Mouse (Mus musculus) lung, embryonic 15.5 days (tissue): Measurements from ENCODE around the gene Fgf22. TPM values are rescaled to one million over a fixed set of nuclear protein-coding genes. Genes with fewer than 3 reads are reported as not detected.

Source experiments
- ATAC-seq: fragments of 200-750 bp; cut with Nextera tagmentation; 2 replicates; pipeline ENCODE4 v1.8.0; 2017; ENCODE audit warnings: moderate number of reproducible peaks, borderline replicate concordance; ENCODE audit not compliant: low FRiP score, low TSS enrichment; ENCODE audit errors: extremely low read depth
- H3K27ac ChIP-seq: fragments of 300-500 bp; sonication (generic); 2 replicates; pipeline ENCODE4 v1.5.1; 2015; ENCODE audit warnings: moderate library complexity, mild to moderate bottlenecking, inconsistent platforms
- H3K27me3 ChIP-seq: fragments of 300-500 bp; sonication (generic); 2 replicates; pipeline ENCODE4 v1.6.1; 2015; ENCODE audit warnings: inconsistent platforms
- H3K36me3 ChIP-seq: fragments of 300-500 bp; sonication (generic); 2 replicates; pipeline ENCODE4 v1.6.1; 2015; ENCODE audit warnings: inconsistent platforms
- H3K4me1 ChIP-seq: fragments of 300-500 bp; sonication (generic); 2 replicates; pipeline ENCODE4 v1.6.1; 2015; ENCODE audit warnings: inconsistent platforms
- H3K4me2 ChIP-seq: fragments of 300-500 bp; sonication (generic); 2 replicates; pipeline ENCODE4 v1.6.1; 2015; ENCODE audit warnings: inconsistent platforms, mild to moderate bottlenecking, moderate library complexity
- H3K4me3 ChIP-seq: fragments of 300-500 bp; sonication (generic); 2 replicates; pipeline ENCODE4 v1.5.1; 2015; ENCODE audit warnings: mild to moderate bottlenecking, inconsistent platforms
- H3K9ac ChIP-seq: fragments of 300-500 bp; sonication (generic); 2 replicates; pipeline ENCODE4 v1.6.1; 2015; ENCODE audit warnings: inconsistent platforms
- H3K9me3 ChIP-seq: fragments of 300-500 bp; sonication (generic); 2 replicates; pipeline ENCODE4 v1.6.1; 2016; ENCODE audit warnings: inconsistent platforms
- WGBS: fragments of 180-500 bp; shearing (Covaris S2); methylation state at CpG from one replicate; pipeline ENCODE4 v1.1.7; 2015; 5-methylcytosine and 5-hydroxymethylcytosine counted together
- polyA plus RNA-seq: library from polyadenylated mRNA; unstranded; fragments of >200 nt; fragmentation: Nextera tagmentation; extraction: Ambion mirVana; gene quantifications from 2 replicates; pipeline ENCODE4 v1.2.1, GENCODE M21; 2015

The Fgf22 gene
- polyA plus RNA-seq, 1 experiment from 2014 or later = 0.12 TPM

DNA sequence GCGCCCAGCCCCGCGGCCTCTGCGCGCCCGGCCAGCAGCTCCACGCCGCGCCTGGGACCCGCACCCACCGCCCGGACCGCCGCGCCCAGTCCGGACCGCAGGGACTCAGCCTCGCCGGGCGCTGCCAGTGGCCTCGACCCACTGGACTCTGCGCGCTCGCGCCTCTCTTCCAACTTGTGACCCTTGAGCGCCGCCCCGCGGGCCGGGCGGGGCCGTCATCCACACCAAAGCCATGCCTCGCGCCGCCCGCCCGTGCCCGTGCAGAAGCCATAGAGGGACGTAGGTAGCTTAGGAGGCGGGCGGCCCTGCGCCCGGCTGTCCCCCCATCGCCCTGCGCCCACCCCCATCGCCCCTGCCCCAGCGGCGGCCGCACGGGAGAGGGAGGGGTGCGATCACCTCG lies 19.5 kb upstream of the Fgf22 start:
- peak; percentile 12; the same call in 1 of the 2 replicates for ATAC-seq
- no peak overlapping the region for H3K4me3 ChIP-seq
- 37% methylated on average over 52 of the region's 52 CpGs for WGBS
- peak overlapping the region; percentile 10; the same call in 1 of the 2 replicates for H3K4me2 ChIP-seq
- H3K36me3 ChIP-seq = peaks cover 63% of the 10 kb centered on the region
- H3K9me3 ChIP-seq = peaks cover 29% of the 10 kb centered on the region
- H3K27ac ChIP-seq = no peak overlapping the region
- no peaks in the 10 kb centered on the region for H3K27me3 ChIP-seq
- H3K4me1 ChIP-seq = no peaks in the 10 kb centered on the region
- no peak overlapping the region for H3K9ac ChIP-seq

DNA sequence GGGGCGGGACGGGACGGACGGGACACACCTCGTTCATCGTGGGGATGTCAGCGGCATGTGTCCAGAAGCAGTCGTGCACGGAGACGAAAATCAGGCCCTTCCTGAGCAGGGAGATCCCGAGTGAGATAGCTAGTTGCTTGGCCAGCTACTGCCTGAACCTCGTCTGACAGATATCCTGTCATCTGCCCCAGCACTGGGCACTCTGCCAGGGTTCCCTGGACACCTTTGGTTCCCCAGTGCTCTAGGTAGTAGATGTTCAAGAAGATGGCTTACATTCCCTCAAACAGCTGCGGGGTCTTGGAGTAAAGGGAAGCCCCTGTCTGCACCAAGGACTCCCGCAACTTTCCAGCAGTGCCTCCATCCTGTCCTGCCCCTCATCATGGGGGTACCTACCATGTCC lies 18.2 kb upstream of the Fgf22 start:
- H3K27me3 ChIP-seq = no peaks in the 10 kb centered on the region
- H3K4me1 ChIP-seq = no peaks in the 10 kb centered on the region
- no peak overlapping the region for H3K9ac ChIP-seq
- H3K9me3 ChIP-seq = peaks cover 29% of the 10 kb centered on the region
- no peak overlapping the region for H3K4me2 ChIP-seq
- ATAC-seq = no peak
- WGBS = 82% methylated on average over 14 of the region's 14 CpGs
- H3K4me3 ChIP-seq = no peak overlapping the region
- H3K36me3 ChIP-seq = peaks cover 77% of the 10 kb centered on the region
- H3K27ac ChIP-seq = no peak overlapping the region

DNA sequence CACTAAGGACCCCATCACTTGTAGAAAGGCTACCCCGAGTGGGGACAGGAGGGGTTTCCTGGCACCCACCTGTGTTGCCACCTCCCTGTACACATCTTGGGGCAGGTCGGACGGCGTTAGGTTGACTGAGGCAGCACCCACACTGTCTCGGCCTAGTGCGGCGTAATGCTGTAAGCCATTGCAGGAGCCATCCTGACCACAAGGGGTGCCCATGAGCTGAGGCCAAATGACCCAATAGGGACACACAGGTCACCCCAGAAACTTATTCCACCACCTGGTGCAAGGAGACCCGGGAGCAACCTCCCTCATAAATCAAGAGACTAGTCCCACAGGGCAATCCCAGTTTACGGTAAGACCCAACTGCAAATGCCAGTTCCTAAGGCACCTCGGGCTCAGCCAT lies 16.6 kb upstream of the Fgf22 start:
- Histone ChIP-seq H3K4me1 (no peaks in the 10 kb centered on the region), H3K4me2 (no peak overlapping the region), H3K9ac (no peak overlapping the region), H3K27me3 (no peaks in the 10 kb centered on the region), H3K4me3 (no peak overlapping the region), H3K36me3 (peaks cover 91% of the 10 kb centered on the region), H3K9me3 (peaks cover 29% of the 10 kb centered on the region), H3K27ac (no peak overlapping the region)
- 88% methylated on average over 10 of the region's 10 CpGs for WGBS
- no peak for ATAC-seq

DNA sequence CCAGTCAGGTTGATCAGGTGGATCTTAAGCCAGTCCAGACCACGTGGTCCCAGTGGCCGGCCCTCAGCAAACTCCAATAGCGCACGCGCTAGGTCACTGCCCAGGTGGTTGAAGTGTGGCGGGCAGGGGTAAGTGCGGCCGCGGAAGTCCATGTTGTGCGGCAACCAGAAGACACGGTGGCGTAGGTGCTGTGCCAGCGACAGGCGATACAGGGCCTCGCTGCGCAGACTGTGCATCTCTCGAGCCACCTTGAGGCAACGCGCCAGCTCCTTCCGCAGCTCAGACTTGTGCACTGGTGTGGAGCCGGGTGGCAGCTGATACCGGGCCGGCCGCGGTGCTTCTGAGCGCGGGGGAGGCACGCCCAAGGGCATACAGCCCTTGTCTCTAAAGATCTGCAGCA lies 15.6 kb upstream of the Fgf22 start:
- no peak overlapping the region for H3K4me2 ChIP-seq
- ATAC-seq = no peak
- 97% methylated on average over 28 of the region's 28 CpGs for WGBS
- H3K4me3 ChIP-seq = no peak overlapping the region
- H3K27me3 ChIP-seq = no peaks in the 10 kb centered on the region
- peaks cover 96% of the 10 kb centered on the region for H3K36me3 ChIP-seq
- no peak overlapping the region for H3K9ac ChIP-seq
- H3K27ac ChIP-seq = no peak overlapping the region
- H3K4me1 ChIP-seq = no peaks in the 10 kb centered on the region
- peaks cover 29% of the 10 kb centered on the region for H3K9me3 ChIP-seq

DNA sequence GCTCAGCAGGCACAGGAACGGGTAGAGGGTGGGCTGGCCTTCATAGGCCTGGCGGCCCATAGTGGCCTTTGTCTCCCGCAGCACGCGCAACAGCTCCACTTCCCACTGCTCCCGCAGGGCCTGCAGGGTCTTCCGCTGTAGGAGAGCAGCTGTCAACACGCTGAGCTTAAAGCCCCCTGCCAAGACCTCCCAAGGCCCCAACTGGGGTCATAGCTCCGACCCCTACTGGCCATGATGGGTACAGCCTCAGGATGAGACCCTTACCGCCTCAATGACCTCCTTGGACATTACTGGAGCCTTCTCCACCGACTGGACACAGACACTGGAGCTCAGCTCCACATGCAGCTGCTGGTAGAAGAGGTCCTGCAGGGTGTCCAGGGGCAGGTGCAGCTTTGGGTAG lies 14.0 kb upstream of the Fgf22 start:
- Histone ChIP-seq H3K9me3 (peaks cover 27% of the 10 kb centered on the region), H3K4me2 (no peak overlapping the region), H3K27ac (no peak overlapping the region), H3K4me3 (no peak overlapping the region), H3K4me1 (peaks cover 5% of the 10 kb centered on the region), H3K36me3 (peaks cover 85% of the 10 kb centered on the region), H3K27me3 (no peaks in the 10 kb centered on the region), H3K9ac (no peak overlapping the region)
- ATAC-seq = no peak
- 81% methylated on average over 11 of the region's 11 CpGs for WGBS

DNA sequence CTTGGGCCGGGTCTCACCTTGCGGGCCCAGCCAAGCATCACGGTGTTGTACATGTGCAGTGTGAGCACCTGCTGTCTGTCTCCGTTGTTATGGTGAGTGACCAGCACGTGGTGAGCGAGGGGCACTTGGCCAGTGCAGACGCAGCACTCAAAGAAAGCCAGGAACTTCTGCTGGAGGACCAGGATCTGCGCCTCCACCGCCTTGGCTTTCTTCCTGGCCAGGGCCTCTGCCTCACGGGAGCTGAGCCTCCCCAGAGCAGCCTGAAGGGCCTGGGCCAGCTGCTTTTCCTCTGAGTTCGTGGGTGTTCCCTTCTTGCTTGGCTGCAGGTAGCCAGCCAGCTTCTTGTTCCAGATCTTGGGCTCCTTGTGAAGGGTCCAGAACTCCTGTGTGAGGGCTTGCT lies 11.7 kb upstream of the Fgf22 start:
- Histone ChIP-seq H3K9me3 (peaks cover 22% of the 10 kb centered on the region), H3K9ac (no peak overlapping the region), H3K36me3 (peaks cover 62% of the 10 kb centered on the region), H3K27ac (no peak overlapping the region), H3K4me1 (peaks cover 12% of the 10 kb centered on the region), H3K4me3 (no peak overlapping the region), H3K27me3 (no peaks in the 10 kb centered on the region), H3K4me2 (no peak overlapping the region)
- ATAC-seq = no peak
- WGBS = 89% methylated on average over 11 of the region's 11 CpGs

DNA sequence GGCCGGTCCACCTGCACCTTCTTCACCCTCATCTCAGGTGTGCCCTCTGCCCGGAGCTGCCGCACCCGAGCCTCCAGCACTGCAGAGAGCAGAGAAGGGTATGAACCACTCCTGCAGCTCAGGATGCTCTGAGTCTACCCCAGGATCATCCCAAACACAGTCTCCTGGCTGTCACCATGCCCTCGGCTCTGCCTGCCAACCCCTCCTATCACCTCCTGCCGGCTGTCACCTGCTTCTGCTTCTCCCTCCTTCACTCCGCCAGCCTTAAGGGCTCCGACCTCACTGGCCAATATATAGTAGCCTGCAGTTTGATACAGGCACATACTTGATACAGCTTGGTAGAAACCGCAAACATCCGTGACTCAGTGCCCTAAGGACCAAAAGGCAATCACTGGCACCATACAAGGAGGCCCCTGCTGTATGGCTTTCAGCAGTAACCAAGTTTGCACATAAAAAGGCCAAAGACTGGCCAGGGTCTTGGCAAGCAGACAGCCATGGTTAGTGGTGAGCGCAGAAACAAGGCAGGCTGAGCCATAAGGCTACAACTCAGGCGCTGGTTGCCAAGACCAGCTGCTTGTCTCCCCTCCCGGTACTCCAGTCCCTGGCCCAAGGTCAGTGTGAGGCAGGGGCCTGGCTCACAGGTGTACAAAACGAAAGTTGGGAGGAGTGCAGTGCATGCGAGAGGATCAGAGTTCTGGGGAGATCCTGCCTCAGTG lies 11.1 kb upstream of the Fgf22 start:
- Histone ChIP-seq H3K9me3 (peaks cover 15% of the 10 kb centered on the region), H3K27ac (no peak overlapping the region), H3K9ac (no peak overlapping the region), H3K4me3 (no peak overlapping the region), H3K4me1 (peaks cover 12% of the 10 kb centered on the region), H3K27me3 (no peaks in the 10 kb centered on the region), H3K4me2 (no peak overlapping the region), H3K36me3 (peaks cover 56% of the 10 kb centered on the region)
- 91% methylated on average over 15 of the region's 15 CpGs for WGBS
- ATAC-seq = no peak

DNA sequence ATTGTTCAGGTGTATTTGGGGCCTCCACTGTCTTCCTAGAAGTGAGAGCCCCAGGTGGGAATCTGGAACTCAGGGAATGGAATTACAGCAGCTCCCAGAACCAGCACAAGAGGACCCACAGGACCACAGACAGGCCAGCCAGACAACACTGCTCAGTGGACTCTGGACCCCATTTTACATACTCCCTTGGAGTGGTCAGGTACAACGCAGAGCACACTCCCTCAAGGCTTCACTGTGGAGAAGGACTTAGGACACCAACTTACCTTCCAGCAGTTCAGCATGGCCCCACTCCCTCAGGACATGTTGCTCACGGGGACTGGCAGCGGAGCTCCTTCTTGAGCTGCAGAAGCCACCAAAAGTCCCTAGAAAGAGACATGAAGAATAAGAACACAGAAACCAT lies 9.5 kb upstream of the Fgf22 start:
- Histone ChIP-seq H3K27me3 (no peaks in the 10 kb centered on the region), H3K9ac (no peak overlapping the region), H3K9me3 (no peaks in the 10 kb centered on the region), H3K36me3 (peaks cover 40% of the 10 kb centered on the region), H3K4me1 (peaks cover 12% of the 10 kb centered on the region), H3K4me2 (peak overlapping the region; percentile 65), H3K27ac (no peak overlapping the region), H3K4me3 (peak overlapping the region; percentile 66; the same call in 1 of the 2 replicates)
- WGBS = 87% methylated on average over 3 of the region's 3 CpGs
- ATAC-seq = no peak

DNA sequence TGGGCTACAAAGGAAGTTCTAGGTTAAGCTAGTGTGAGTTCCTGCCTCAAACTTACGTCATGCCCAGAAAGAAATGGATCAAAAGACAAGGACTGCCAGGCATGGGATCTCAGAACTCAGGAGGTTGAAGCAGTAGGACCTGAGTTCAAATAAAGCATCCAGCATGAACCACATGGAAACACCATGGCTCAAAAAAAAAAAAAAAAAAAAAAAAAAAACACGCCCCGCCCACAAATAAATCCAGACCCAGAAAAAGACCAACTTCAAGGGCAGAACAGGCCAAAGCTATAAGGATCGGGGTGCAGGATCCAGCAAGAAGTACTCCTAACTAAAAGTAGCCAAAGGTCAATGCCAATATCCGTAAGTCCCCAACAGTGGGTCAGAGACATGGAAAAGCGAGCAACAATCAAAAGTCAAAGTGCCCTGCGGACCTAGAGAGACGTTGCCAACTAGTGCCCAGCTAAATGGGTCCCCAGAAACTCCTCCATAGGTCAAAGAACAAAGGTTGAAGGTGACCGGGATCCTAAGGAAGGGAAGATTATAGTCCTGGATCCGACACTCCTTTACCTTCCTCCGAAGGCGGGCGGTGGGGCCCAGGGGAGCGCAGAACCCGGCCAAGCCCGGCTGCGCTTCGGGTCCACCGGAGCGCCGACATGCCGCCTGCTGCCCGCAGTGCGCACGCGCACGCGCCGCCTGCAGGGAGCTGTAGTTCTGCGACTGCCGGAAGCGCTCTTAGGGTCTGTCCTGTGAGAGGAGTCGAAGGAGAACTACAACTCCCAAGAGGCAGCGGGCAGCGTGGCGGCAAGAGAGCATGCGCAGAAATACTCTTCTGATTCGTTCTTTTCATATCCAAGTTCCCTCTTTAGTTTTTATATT lies 8.7 kb upstream of the Fgf22 start, which contains the start of gene Polrmt:
Gene Polrmt, minus strand, starts transcription at position 684 of the 876 bp plus-strand sequence.
- peaks cover 33% of the 10 kb centered on the region for H3K36me3 ChIP-seq
- H3K27me3 ChIP-seq = no peaks in the 10 kb centered on the region
- peak within 1 kb of the TSS; percentile 65 for H3K4me2 ChIP-seq
- H3K4me3 ChIP-seq = peak within 1 kb of the TSS; percentile 66
- H3K9ac ChIP-seq = peak within 1 kb of the TSS; percentile 59
- H3K27ac ChIP-seq = no peak within 1 kb of the TSS
- WGBS = 2% methylated on average over 38 of the region's 38 CpGs
- peak; percentile 96 for ATAC-seq
- H3K4me1 ChIP-seq = peaks cover 12% of the 10 kb centered on the region
- H3K9me3 ChIP-seq = no peaks in the 10 kb centered on the region

DNA sequence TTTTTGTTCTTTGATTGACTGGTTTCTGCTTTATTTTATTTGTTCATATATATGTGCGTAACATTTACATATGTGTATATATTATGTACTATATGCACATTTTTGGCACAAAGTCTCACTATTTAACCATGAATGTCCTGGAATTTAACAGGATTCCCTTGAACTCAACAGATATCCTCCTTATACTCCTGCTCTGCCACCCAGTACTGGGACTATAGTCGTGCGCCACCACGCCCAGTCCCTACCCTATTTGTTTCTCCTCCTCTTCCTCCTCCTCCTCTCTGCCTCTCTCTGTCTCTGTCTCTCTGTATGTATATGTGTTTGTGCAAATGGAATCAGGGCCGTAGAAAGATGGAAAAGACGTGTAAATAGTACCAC lies 8.1 kb upstream of the Fgf22 start:
- 19% methylated on average over 6 of the region's 6 CpGs for WGBS
- peak overlapping the region; percentile 13; the same call in 1 of the 2 replicates for H3K9ac ChIP-seq

DNA sequence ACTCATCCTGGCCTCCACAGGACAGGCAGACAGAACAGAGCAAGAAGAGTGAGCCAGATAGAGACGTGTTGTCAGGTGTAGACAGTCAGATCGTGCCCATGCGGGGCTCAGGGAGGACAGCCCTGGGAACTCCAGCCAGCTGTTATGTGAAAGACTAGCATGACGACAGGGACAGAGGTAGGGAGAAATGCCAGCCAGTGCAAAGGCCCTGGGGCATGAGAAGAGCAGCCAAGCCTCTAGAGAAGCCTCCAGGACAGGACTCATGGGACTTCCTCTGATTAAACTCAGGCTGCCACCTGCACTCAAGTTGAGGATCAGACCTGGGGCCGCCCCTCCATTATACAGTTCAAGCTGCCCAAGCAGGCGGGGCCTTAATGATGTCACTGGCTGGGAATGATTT lies 6.4 kb upstream of the Fgf22 start:
- Histone ChIP-seq H3K4me3 (no peak overlapping the region), H3K27me3 (no peaks in the 10 kb centered on the region), H3K9ac (no peak overlapping the region), H3K9me3 (no peaks in the 10 kb centered on the region), H3K4me1 (peaks cover 12% of the 10 kb centered on the region), H3K36me3 (peaks cover 10% of the 10 kb centered on the region), H3K27ac (no peak overlapping the region), H3K4me2 (no peak overlapping the region)
- ATAC-seq = no peak
- WGBS = 72% methylated on average over 6 of the region's 6 CpGs

More for the DNA sequence above, 8.1 kb upstream of the Fgf22 start:
- H3K4me2 ChIP-seq = peak overlapping the region; percentile 65
- H3K4me3 ChIP-seq = peak overlapping the region; percentile 66
- no peaks in the 10 kb centered on the region for H3K27me3 ChIP-seq
- no peaks in the 10 kb centered on the region for H3K9me3 ChIP-seq
- peaks cover 12% of the 10 kb centered on the region for H3K4me1 ChIP-seq
- H3K27ac ChIP-seq = no peak overlapping the region
- peaks cover 26% of the 10 kb centered on the region for H3K36me3 ChIP-seq
- ATAC-seq = peak; percentile 60

DNA sequence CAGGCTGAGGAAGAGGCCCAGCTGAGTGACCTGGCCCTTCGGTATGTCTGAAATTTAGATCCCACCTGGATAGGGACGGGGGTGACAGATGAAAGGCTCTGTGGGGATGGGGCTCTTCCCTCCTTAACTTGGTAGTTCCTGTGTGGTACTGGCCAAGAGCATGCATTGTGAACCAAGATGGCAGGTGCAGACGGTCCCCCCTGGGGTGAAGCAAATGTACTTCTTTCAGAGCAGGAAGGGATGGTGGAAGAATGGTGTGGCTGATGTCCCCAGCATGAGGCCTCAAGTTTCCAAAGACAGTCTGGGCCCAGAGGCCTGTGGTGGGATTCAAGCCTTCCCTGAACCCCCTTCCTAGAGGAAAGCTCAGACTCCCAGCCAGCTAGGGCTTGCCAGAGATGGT lies 978 bp downstream of the Fgf22 start:
- H3K4me2 ChIP-seq = no peak overlapping the region
- no peaks in the 10 kb centered on the region for H3K27me3 ChIP-seq
- H3K4me3 ChIP-seq = no peak overlapping the region
- no peaks in the 10 kb centered on the region for H3K9me3 ChIP-seq
- H3K9ac ChIP-seq = no peak overlapping the region
- H3K36me3 ChIP-seq = peaks cover 44% of the 10 kb centered on the region
- no peak overlapping the region for H3K27ac ChIP-seq
- 0 out of 2 replicates have a peak, but pooled peaks cover 5% of the 10 kb centered on the region for H3K4me1 ChIP-seq
- WGBS = 86% methylated on average over 3 of the region's 3 CpGs
- no peak for ATAC-seq
